Mouse (Mus musculus) kidney, adult 8-10 months (tissue): ENCODE data around the gene Smarca4.
A peak's percentile ranks its signal among the peaks of the same experiment; 100 is the strongest.

Source experiments
- DNase-seq, 2 experiments: peaks; one replicate each; pipeline ENCODE4 v3.0.0; 2022

Smarca4 gene

DNA sequence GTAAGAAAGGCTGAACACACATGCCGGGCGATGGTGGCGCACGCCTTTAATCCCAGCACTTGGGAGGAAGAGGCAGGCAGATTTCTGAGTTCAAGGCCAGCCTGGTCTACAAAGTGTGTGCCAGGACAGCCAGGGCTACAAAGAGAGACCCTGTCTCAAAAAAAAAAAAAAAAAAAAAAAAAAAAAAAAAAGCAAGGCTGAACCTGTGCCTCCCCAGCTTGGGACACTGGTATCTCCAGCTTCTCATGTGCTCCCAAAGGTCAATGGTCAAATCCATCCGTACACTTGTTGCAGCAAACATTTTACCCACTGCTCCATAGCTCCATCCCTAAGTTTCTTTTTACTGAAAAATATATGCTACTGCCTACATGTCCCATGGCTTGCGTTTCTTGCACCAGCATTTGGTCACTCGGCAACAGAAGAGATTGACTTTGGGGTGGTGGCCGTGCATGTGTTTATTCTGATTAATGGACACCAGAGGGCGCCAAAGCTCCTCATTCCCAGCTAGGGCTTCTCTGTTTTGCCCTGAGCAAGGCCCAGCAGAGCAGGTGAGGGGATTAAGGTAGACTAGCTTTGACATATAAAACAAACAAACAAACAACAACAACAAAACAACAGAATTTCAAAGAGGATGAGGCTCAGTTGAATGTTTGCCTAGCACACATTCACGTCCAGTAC is 14.1 kb upstream of the Smarca4 start:
- peak; percentile 59 to 76 for DNase-seq

DNA sequence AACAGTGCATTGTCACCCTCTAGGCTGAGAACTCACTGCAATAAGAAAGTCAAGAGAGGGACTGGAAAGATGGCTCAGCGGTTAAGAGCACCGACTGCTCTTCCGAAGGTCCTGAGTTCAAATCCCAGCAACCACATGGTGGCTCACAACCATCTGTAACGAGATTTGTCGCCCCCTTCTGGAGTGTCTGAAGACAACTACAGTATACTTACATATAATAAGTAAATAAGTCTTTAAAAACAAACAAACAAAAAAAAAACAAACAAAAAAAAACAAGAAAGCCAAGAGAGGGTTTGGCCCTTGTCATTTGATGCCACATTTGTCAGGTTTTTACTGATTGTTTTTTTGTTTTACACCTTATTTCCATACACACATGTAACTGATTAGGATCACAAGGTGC is 11.8 kb upstream of the Smarca4 start:
- DNase-seq = no peak

DNA sequence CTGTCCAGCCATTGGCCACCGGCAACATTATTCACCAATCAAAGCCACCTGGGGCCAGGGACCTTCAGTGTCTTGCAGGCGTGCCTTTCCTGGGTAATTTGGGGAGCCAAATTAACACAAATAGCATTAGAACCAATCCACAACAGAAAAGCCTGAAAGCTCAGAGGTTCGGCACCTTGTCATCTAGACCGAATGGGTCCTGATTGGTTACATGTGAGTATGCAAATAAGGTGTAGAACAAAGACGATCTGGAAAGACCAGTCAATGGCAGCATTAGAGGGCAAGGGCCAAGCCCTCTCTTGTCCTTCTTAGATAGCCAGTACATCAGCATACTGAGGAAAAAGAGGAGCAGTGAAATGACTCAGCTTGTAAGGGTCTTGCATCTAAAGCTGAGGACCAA is 10.1 kb upstream of the Smarca4 start:
- DNase-seq = no peak

DNA sequence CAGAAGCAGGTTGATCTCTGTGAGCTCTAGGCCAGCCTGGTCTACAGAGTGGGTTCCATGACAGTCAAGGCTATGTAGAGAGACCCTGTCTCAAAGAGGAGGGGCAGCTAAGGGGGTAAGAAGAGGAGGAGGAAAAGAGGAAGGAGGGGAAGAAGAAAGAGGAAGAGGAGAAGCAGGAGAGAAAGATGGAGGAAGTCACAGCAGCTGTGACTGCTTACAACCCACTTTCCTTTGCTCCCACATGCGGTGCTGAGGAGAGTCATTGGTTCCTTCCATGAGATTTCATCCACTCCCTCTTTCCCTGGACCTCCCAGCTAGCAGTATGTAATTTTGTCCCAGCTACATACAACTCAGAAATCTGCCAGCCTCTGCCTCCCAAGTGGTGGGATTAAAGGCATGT is 9.3 kb upstream of the Smarca4 start:
- DNase-seq = no peak

DNA sequence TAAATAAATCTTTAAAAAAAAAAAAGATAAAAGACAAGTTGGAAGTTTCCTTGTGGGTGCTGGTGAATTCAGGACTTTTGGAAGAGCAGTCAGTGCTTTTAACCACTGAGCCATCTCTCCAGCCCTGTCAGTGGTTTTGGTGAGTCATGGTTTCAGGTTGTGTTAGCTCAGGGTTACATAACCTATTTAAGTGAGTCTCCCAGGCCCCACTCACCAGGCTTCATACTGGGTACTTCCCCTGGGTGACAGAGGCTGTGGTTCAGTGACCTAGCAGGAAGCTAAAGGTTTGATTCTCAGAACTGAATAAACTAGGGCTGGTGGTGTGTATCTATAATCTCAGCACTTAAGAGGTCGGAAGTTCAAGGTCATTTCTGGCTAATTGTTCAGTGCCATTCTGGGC is 6.1 kb upstream of the Smarca4 start:
- no peak for DNase-seq

DNA sequence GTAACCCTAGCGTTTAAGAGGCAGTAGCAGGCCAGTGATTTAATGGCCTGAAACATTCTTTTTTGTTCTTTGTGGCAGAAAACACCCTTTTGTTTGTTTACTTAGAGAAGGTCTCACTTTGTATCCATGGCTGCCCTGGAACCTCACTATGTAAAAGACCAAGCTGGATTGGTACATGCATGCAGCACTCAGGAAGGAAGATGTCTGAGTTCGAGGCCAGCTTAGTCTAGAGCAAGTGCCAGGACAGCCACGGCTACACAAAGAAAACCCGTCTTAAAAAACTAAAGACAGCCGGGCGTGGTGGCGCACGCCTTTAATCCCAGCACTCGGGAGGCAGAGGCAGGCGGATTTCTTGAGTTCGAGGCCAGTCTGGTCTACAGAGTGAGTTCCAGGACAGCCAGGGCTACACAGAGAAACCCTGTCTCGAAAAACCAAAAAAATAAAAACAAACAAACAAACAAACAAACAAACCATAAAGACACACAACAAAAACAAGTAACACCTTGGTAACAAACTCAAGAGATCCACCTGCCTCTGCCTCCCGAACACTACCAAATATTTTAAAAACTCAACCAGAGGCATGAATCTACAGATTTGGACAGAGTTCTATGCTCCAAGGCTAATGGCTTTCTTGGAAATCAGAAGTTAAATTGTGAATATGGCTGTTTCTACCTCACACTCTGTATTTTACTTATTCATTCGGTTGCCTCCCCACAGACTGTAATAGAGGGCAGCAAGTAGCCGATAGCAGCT is 929 bp upstream of the Smarca4 start:
- no peak for DNase-seq

DNA sequence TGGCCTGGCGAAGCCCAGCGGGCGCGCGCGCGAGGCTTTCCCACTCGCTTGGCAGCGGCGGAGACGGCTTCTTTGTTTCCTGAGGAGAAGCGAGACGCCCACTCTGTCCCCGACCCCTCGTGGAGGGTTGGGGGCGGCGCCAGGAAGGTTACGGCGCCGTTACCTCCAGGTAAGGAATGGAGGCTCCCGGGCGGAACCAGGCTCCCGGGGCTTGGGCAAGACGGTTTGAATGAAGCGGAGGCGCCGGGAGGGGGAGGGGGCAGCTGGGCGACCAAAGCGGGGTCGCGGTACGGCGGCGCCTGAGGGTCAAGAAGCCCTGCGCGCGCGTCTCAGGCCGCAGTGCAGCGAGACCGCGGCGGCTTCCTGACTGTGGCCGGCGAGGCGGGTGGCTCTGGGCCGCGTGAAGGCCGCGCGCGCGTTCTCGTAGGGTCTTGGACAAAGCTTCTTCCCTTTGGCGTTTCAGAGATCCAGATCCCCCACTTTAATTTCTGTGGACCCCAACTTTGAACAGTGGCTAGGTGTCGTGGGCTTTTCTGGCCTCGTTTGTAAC is 338 bp downstream of the Smarca4 start:
- peak; percentile 83 to 87 for DNase-seq

DNA sequence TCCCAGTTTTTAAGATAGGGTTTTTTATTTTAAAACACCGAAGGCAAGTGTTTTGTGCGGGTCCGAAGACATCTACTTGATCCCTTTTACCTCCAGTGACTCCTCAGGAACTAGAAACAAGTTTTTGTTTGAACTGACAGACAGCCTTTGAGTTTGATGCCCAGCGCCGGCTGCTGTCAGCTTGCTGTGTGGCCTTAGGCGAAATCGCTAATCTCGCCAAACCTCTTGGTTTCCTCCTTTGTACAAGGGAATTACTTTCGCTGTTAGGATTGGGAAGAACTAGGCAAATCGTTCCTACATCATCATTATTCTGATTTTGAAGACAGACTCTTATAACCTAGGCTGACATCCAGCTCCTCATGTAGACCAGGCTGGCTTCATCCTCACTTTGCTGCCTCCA is 1.1 kb downstream of the Smarca4 start:
- peak in 1 of 2 experiments; percentile 20 for DNase-seq

DNA sequence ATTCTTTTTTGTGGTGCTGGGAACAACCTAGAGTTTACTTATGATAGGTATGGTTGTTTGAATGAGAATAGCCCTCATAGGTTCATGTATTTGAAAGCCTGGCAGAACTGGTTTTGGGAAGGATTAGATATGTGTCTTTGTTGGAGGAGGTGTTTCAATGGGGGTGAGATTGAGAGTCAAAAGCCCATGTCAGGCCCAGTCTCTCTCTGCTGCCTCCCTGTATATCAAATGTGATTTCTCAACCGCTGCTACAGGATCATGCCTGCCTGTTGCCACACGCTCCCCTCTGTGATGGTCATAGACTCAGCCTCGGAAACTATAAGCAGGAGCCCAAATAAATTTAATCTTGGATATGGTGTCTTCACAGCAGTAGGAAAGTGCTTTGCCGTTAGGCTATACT is 4.3 kb downstream of the Smarca4 start:
- DNase-seq = no peak

DNA sequence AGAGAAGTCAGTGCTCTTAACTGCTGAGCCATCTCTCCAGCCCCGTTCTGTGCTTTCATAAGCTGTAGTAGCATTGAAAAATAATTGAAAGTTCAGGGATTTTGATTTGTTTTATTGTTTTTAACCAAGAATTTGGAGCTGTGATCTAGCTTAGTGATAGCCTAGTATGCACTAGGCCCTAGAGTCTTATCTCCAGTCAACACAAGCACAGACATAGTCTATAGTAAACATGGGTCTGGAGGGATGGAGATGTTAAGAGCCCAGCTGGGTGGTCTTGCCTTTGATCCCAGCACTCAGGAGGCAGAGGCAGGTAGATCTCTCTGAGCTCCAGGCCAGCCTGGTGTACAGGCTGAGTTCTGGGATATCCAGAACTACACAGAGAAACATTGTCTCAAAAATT is 6.7 kb downstream of the Smarca4 start:
- no peak for DNase-seq

DNA sequence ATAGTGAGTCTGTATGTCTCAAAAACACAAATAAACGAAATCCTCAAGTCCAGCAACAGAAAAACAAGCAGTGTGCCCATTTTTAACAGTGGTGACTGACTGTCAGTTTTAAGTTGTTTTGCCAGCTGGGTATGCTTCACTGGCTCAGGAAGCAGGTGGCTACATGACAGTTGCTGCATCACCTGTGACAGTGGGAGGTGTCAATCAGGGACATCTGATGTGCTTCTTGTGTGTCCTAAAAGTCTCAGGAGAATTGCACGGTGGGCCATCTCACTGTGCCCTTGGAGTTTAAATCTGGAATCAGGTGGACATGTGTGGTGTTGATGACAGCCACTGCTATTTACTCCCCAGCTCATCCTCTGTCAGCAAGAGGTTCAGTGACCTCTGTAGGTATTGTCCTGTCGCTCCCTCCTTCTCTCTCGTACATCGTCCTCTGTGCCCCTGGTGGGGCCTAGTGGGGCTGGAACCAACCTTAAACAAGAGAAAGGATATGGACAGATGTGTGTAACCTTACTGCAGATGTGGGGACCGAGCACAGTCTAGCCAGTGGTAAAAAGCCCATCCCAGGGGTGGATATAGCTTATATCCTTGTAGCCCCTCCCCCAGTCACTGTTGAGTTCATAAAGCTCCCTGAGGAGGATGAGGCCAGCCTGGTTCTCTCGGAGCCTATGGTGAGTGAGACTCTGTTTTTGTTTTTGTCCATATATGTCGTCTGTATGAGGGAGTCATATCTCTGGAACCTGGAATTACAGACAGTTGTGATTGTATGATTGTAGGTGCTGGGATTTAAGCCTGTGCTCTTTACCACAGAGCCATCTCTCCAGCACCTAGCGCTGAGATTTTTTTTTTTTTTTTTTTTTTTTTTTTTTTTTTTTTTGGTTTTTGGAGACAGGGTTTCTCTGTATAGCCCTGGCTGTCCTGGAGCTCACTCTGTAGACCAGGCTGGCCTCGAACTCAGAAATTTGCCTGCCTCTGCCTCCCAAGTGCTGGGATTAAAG is 9.7 kb downstream of the Smarca4 start:
- no peak for DNase-seq

DNA sequence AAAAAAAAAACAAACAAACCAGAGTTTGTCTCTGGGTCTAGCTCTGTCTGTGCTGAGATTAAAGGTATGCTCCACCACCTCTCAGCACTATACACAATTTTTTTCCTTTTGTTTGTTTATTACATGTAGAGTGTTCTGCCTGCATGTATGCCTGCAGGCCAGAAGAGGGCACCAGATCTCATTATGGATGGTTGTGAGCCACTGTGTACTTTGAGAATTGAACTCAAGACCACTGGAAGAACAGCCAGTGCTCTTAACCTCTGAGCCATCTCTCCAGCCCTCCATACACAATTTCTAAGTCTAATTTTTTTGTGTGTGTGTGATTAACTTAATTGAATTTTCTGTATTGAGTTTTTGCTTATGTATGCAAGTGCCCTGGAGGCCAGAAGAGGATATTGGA is 10.6 kb downstream of the Smarca4 start:
- DNase-seq = no peak

DNA sequence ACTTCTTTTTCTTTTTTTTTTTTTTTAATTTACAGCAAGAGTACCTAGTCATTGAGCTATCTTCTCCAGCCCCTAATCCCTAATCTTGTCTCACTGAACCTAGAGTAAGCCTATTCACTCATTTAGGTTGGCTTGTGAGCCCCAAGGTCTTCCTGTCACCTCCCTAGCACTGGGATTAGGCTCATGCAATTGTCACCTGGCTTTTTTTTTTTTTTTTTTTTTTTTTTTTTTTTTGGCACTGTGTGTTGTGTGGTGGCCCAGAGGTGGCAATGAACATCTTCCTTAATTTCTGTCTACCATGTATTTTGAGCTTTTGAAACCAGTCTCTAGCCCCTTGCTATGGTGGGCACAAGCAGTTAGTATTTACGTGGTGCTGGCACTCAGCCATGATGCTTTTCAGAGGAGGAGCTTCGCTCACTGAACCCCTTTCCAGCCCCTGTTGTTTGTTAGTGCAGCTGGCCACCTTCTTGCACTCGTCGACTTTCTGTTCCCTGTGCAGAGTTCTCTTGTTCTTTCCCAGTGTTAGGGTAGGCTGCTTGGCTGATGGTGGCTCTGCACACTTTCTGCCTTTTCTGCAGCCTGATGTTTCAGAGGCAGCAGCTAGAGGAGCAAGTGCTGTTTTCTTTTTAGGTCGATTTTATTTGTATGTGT is 11.3 kb downstream of the Smarca4 start:
- no peak for DNase-seq

DNA sequence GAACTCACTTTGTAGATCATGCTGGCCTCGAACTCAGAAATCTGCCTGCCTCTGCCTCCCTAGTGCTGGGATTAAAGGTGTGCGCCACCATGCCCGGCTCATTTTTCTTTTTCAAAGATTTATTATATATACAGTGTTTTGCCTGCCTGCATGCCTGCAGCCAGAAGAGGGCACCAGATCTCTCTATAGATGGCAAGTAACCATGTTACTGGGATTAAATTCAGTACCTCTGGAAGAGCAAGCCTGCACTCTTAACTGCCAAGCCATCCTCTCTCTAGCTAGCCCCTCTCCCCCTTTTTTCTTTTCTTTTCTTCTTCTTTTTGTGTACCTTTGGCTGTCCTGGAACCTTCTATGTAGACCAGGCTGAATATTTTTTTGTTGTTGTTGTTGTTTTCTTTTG is 14.7 kb downstream of the Smarca4 start:
- DNase-seq = peak; percentile 45 to 68

DNA sequence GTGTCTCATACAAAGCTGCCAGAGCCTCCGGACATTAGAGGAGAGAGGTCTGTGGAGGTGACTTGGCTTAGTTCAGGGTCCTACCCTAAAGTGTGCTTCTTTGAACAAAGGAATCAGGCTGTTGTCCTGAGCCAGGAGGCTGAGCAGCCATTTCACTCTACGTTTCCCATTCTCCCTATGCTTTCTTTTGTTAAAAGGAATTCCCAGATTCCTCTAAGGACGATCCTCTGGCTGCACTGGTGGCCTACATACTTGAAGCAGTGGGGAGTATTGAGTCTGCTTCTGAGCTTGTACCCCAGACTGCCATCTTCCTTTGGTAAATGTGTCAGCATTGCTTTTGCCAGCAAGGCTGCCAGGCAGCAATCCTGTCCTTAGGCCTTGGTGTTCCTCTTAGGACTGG is 17.1 kb downstream of the Smarca4 start:
- DNase-seq = no peak

DNA sequence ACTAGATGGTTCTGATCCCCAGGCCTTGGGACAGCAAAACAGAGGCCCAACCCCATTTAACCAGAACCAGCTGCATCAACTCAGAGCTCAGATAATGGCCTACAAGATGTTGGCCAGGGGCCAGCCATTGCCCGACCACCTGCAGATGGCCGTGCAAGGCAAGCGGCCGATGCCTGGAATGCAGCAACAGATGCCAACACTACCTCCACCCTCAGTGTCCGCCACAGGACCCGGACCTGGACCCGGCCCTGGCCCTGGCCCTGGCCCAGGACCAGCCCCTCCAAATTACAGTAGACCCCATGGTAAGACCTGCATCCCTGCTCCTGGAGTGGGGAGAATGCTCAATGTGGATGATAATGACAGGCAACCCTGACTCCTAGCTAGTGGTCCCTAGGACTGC is 19.7 kb downstream of the Smarca4 start:
- no peak for DNase-seq

DNA sequence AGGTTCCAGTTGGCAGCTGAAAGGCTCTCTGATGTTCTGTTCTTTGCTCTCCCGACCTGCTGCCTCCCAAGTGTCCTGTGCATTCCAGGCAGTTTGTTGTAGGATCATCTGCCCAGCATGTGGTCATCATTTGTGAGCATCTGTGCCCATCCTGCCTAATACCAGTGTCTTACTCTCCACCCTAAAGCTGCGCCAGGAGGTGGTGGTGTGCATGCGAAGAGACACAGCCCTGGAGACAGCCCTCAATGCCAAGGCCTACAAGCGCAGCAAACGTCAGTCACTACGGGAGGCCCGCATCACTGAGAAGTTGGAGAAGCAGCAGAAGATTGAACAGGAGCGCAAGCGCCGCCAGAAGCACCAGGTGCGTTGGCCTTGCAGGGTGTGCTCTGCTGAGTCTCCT is 23.1 kb downstream of the Smarca4 start:
- no peak for DNase-seq

DNA sequence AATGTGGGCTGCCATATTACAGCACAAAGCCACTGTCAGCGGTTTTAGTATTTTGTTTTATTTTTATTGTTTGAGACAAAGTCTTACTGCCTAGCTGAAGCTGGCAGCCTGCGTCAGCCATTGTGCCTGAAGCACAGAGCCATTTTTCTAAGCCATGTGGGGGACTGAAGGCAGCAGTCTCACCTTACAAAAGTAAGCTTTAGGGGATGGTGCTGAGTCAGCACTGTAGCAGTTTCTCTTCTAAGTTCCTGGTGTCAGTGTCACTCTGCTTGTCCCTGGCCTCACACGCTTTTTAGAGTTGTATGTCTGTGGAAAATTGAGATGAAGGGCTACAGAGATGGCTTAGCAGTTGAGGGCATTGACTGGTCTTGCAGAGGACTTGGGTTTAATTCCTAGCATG is 30.4 kb downstream of the Smarca4 start:
- DNase-seq = no peak

DNA sequence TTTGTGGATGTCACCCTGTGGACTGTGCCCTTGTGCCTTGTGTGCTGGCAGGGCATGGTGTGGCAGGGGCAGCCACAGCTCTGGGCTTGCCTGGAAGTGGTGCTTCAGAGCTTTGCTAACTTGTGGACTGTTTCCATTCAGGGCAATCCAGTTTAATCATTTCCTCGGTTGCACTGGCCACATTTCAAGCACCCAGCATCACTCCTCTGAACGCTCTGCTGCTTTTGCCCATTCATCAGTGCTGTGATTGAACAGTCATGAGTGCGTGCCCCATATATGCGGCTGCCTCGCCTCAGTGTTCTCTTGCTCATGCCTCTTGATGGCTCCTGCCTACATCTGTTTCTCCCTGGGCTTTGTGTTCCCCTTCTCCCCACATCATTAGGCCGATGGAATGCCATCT is 31.8 kb downstream of the Smarca4 start:
- DNase-seq = peak; percentile 85 to 91

DNA sequence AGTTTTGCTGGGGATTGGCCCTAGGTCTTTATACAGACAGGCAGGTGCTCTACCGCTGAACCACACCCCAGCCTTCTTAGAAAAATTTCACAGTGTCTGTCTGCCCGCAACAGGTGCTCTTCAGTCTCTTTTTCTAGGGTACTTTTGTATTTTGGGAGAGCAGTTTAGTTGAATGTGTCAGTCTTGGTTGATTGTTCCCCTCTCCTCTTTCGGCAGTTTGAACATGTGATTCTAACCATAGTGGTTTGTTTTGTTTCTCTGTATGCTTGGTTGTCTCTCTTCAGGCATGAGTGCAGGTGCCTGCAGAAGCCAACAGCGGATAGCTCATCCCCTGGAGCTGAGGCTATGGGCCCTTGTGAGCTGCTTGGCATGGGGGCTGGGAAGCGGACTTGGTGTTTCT is 36.3 kb downstream of the Smarca4 start:
- no peak for DNase-seq

DNA sequence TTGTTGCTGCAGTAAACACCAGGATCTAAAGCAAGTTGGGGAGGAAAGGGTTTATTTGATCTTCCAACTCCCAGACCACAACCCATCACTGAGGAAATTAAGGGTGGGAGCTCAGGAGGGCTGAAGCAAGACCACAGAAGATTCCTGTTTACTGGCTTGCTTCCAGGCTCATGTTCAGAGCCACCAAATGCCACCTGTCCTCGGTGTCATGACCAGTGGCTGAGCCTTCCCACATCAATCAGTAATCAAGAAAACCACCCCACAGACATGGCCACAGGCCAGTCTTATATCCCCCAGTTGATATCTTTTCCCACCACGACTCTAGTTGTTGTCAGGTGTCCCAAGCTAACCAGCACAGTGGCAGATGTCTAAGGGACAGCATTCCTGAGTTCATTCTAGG is 37.3 kb downstream of the Smarca4 start:
- DNase-seq = no peak

DNA sequence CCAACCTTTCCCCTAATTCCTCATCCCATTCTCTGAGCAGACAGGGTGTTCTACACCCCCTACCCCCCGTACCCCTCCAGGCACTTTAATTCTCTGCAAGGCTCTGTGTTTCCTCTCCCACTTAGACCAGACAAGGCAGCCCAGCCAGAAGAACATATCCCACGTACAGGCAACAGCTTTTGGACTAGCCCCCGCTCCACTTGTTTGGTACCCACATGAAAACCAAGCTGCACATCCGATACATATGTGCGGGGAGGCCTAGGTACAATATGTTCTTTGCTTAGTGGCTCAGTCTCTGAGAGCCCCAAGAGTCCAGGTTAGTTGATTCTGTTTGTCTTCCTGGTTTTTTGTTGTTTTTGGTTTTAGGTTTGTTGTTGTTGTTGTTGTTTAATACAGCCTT is 46.1 kb downstream of the Smarca4 start:
- DNase-seq = no peak

DNA sequence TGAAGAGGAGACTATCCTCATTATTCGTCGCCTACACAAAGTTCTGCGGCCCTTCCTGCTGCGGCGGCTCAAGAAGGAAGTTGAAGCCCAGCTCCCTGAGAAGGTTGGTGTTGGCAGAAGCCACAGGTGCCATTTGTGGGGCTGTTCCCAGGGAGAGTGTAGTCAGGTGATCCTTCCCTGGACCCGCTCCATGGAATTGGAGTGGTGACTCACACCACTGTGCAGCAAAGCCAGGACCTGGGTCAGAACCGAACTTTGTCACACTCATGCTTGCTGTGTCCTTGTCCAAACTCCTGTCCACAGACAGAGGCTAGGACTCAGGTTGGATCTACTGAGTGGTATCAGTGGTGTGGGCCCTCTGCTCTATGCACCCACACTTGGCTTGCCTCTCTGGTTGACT is 53.0 kb downstream of the Smarca4 start:
- peak in 1 of 2 experiments; percentile 10 for DNase-seq
